Mouse (Mus musculus): ENCODE results near the gene Hist1h2bc.
"Not testable (repeated sequence)": the region's sequence is repeated elsewhere in the genome, so short reads cannot be mapped to it uniquely, and the experiment has no call there.

Gene Hist1h2bc

GRCm38 (mm10) chr13:23700786-23701520, 17.0 kb downstream of the Hist1h2bc start:
- peak; percentile 70 to 78 for DNase-seq

GRCm38 (mm10) chr13:23702220-23702619, 18.2 kb downstream of the Hist1h2bc start:
- DNase-seq = no peak

GRCm38 (mm10) chr13:23702801-23703200, 18.8 kb downstream of the Hist1h2bc start:
- not testable (repeated sequence) for DNase-seq

GRCm38 (mm10) chr13:23705751-23706356, 21.9 kb downstream of the Hist1h2bc start:
- no peak for DNase-seq

GRCm38 (mm10) chr13:23706771-23707170, 22.8 kb downstream of the Hist1h2bc start:
- DNase-seq = no peak

- DNase-seq = no peak
Observed at GRCm38 (mm10) chr13:23708041-23708440, 24.0 kb downstream of the Hist1h2bc start.

GRCm38 (mm10) chr13:23708654-23709053, 24.7 kb downstream of the Hist1h2bc start:
- no peak for DNase-seq

GRCm38 (mm10) chr13:23709714-23710373, 25.8 kb downstream of the Hist1h2bc start:
- no peak for DNase-seq

GRCm38 (mm10) chr13:23710374-23711089, 26.5 kb downstream of the Hist1h2bc start, which contains the start of gene Hfe:
Hfe (minus strand) TSS chr13:23710854.
- DNase-seq = peak; percentile 61 to 76

- DNase-seq = no peak
Observed at GRCm38 (mm10) chr13:23716261-23717042, 32.5 kb downstream of the Hist1h2bc start.

- DNase-seq = no peak
Observed at GRCm38 (mm10) chr13:23717176-23717575, 33.2 kb downstream of the Hist1h2bc start.

- DNase-seq = not testable (repeated sequence)
Observed at GRCm38 (mm10) chr13:23717593-23718245, 33.7 kb downstream of the Hist1h2bc start.

GRCm38 (mm10) chr13:23724239-23724638, 40.2 kb downstream of the Hist1h2bc start:
- DNase-seq = no peak

GRCm38 (mm10) chr13:23725213-23725612, 41.2 kb downstream of the Hist1h2bc start:
- DNase-seq = no peak

- no peak for DNase-seq
Observed at GRCm38 (mm10) chr13:23728472-23729191, 44.6 kb downstream of the Hist1h2bc start.

- DNase-seq = no peak
Observed at GRCm38 (mm10) chr13:23729192-23729525, 45.2 kb downstream of the Hist1h2bc start.

- no peak for DNase-seq
Observed at GRCm38 (mm10) chr13:23729706-23730105, 45.7 kb downstream of the Hist1h2bc start.

- peak; percentile 40 to 51 for DNase-seq
Observed at GRCm38 (mm10) chr13:23730479-23730878, 46.5 kb downstream of the Hist1h2bc start.

GRCm38 (mm10) chr13:23732156-23732804, 48.3 kb downstream of the Hist1h2bc start:
- peak; percentile 27 to 37 for DNase-seq

GRCm38 (mm10) chr13:23737091-23737490, 53.1 kb downstream of the Hist1h2bc start:
- DNase-seq = no peak
